Mouse (Mus musculus): ENCODE measurements around the gene Pigf. TPM values are rescaled to one million over a fixed set of nuclear protein-coding genes. Genes with fewer than 3 reads are reported as not detected.

Gene Pigf
- polyA plus RNA-seq, 1 experiment from 2014 or later: 17.5 TPM

- Histone ChIP-seq H3K9ac (peak overlapping the region; percentile 86), H3K4me1 (peaks cover 25% of the 10 kb centered on the region), H3K4me2 (peak overlapping the region; percentile 92), H3K27me3 (replicated peaks) (no peaks in the 10 kb centered on the region), H3K9me3 (no peaks in the 10 kb centered on the region), H3K36me3 (peaks cover 33% of the 10 kb centered on the region), H3K27ac (replicated peaks) (no peak overlapping the region), H3K4me3 (peak overlapping the region; percentile 96)
- WGBS: under 1% methylated on average over 55 of the region's 55 CpGs
- ATAC-seq (ENCODE audit: extremely low read depth, insufficient number of reproducible peaks, low FRiP score, low TSS enrichment): peak; percentile 45
These were observed 539 bp downstream of the Pigf start for GRCm38 (mm10) chr17:87024491-87025242.

- H3K9ac ChIP-seq: no peak overlapping the region
- H3K4me1 ChIP-seq: peaks cover 13% of the 10 kb centered on the region
- no peak overlapping the region for H3K27ac ChIP-seq (replicated peaks)
- no peak overlapping the region for H3K4me3 ChIP-seq
- no peaks in the 10 kb centered on the region for H3K27me3 ChIP-seq (replicated peaks)
- no peak for ATAC-seq (ENCODE audit: extremely low read depth, insufficient number of reproducible peaks, low FRiP score, low TSS enrichment)
- H3K4me2 ChIP-seq: no peak overlapping the region
- H3K9me3 ChIP-seq: peaks cover 3% of the 10 kb centered on the region; the same call in 1 of the 2 replicates
- WGBS: 83% methylated on average over 5 of the region's 5 CpGs
- H3K36me3 ChIP-seq: peaks cover 36% of the 10 kb centered on the region
These were observed 5.5 kb downstream of the Pigf start for GRCm38 (mm10) chr17:87019692-87020091.

GRCm38 (mm10) chr17:87011301-87012019 lies 13.7 kb downstream of the Pigf start:
- peaks cover 28% of the 10 kb centered on the region for H3K36me3 ChIP-seq
- no peak overlapping the region for H3K27ac ChIP-seq (replicated peaks)
- WGBS: 86% methylated on average over 13 of the region's 13 CpGs
- H3K9ac ChIP-seq: no peak overlapping the region
- no peak overlapping the region for H3K4me2 ChIP-seq
- no peaks in the 10 kb centered on the region for H3K27me3 ChIP-seq (replicated peaks)
- no peak for ATAC-seq (ENCODE audit: extremely low read depth, insufficient number of reproducible peaks, low FRiP score, low TSS enrichment)
- no peak overlapping the region for H3K4me3 ChIP-seq
- peaks cover 3% of the 10 kb centered on the region; the same call in 1 of the 2 replicates for H3K9me3 ChIP-seq
- H3K4me1 ChIP-seq: no peaks in the 10 kb centered on the region

GRCm38 (mm10) chr17:87008950-87009349 lies 16.3 kb downstream of the Pigf start:
- Histone ChIP-seq H3K36me3 (peaks cover 25% of the 10 kb centered on the region), H3K9me3 (no peaks in the 10 kb centered on the region), H3K27ac (replicated peaks) (no peak overlapping the region), H3K4me2 (no peak overlapping the region), H3K9ac (no peak overlapping the region), H3K4me3 (no peak overlapping the region), H3K4me1 (no peaks in the 10 kb centered on the region), H3K27me3 (replicated peaks) (no peaks in the 10 kb centered on the region)
- WGBS: 89% methylated on average over 3 of the region's 3 CpGs
- ATAC-seq (ENCODE audit: extremely low read depth, insufficient number of reproducible peaks, low FRiP score, low TSS enrichment): no peak

GRCm38 (mm10) chr17:86997323-86997722 lies 27.9 kb downstream of the Pigf start:
- Histone ChIP-seq H3K9ac (no peak overlapping the region), H3K4me2 (no peak overlapping the region), H3K27ac (replicated peaks) (no peak overlapping the region), H3K36me3 (peaks cover 46% of the 10 kb centered on the region), H3K9me3 (no peaks in the 10 kb centered on the region), H3K4me1 (no peaks in the 10 kb centered on the region), H3K4me3 (no peak overlapping the region), H3K27me3 (replicated peaks) (no peaks in the 10 kb centered on the region)
- 84% methylated on average over 6 of the region's 6 CpGs for WGBS
- ATAC-seq (ENCODE audit: extremely low read depth, insufficient number of reproducible peaks, low FRiP score, low TSS enrichment): no peak

- WGBS: 88% methylated on average over 8 of the region's 8 CpGs
- Histone ChIP-seq H3K27ac (replicated peaks) (no peak overlapping the region), H3K9ac (0 out of 2 replicates have a peak overlapping the region, but pooled peaks have one; percentile 3), H3K36me3 (peaks cover 9% of the 10 kb centered on the region), H3K4me2 (no peak overlapping the region), H3K27me3 (replicated peaks) (no peaks in the 10 kb centered on the region), H3K4me1 (peaks cover 51% of the 10 kb centered on the region), H3K4me3 (no peak overlapping the region), H3K9me3 (no peaks in the 10 kb centered on the region)
- no peak for ATAC-seq (ENCODE audit: extremely low read depth, insufficient number of reproducible peaks, low FRiP score, low TSS enrichment)
These were observed 33.9 kb downstream of the Pigf start for GRCm38 (mm10) chr17:86991306-86991705.

- H3K27me3 ChIP-seq (replicated peaks): no peaks in the 10 kb centered on the region
- ATAC-seq (ENCODE audit: extremely low read depth, insufficient number of reproducible peaks, low FRiP score, low TSS enrichment): no peak
- 0 out of 2 replicates have a peak overlapping the region, but pooled peaks have one; percentile 15 for H3K9ac ChIP-seq
- 50% methylated on average over 6 of the region's 6 CpGs for WGBS
- H3K9me3 ChIP-seq: no peaks in the 10 kb centered on the region
- no peak overlapping the region for H3K4me2 ChIP-seq
- peaks cover 12% of the 10 kb centered on the region for H3K36me3 ChIP-seq
- H3K4me3 ChIP-seq: no peak overlapping the region
- 0 out of 2 replicates have a peak overlapping the region, but pooled peaks have one; percentile 21 for H3K27ac ChIP-seq (replicated peaks)
- peaks cover 61% of the 10 kb centered on the region for H3K4me1 ChIP-seq
These were observed 36.5 kb downstream of the Pigf start for GRCm38 (mm10) chr17:86988601-86989184.

- ATAC-seq (ENCODE audit: extremely low read depth, insufficient number of reproducible peaks, low FRiP score, low TSS enrichment): no peak
- Histone ChIP-seq H3K4me1 (peaks cover 65% of the 10 kb centered on the region), H3K9me3 (no peaks in the 10 kb centered on the region), H3K9ac (0 out of 2 replicates have a peak overlapping the region, but pooled peaks have one; percentile 15), H3K36me3 (peaks cover 17% of the 10 kb centered on the region), H3K4me3 (no peak overlapping the region), H3K27ac (replicated peaks) (0 out of 2 replicates have a peak overlapping the region, but pooled peaks have one; percentile 21), H3K4me2 (no peak overlapping the region), H3K27me3 (replicated peaks) (no peaks in the 10 kb centered on the region)
- WGBS: 83% methylated on average over 5 of the region's 5 CpGs
These were observed 37.0 kb downstream of the Pigf start for GRCm38 (mm10) chr17:86988161-86988560.

- H3K4me1 ChIP-seq: peaks cover 75% of the 10 kb centered on the region
- H3K4me3 ChIP-seq: peak overlapping the region; percentile 24; the same call in 1 of the 2 replicates
These were observed 38.6 kb downstream of the Pigf start for GRCm38 (mm10) chr17:86986449-86987138.

GRCm38 (mm10) chr17:86982497-86982896 lies 42.7 kb downstream of the Pigf start:
- no peak for ATAC-seq (ENCODE audit: extremely low read depth, insufficient number of reproducible peaks, low FRiP score, low TSS enrichment)
- H3K4me2 ChIP-seq: no peak overlapping the region
- no peak overlapping the region for H3K27ac ChIP-seq (replicated peaks)
- H3K4me3 ChIP-seq: no peak overlapping the region
- WGBS: 55% methylated on average over 9 of the region's 9 CpGs
- no peaks in the 10 kb centered on the region for H3K27me3 ChIP-seq (replicated peaks)
- no peak overlapping the region for H3K9ac ChIP-seq
- peaks cover 41% of the 10 kb centered on the region for H3K4me1 ChIP-seq
- peaks cover 70% of the 10 kb centered on the region for H3K36me3 ChIP-seq
- H3K9me3 ChIP-seq: no peaks in the 10 kb centered on the region

More at GRCm38 (mm10) chr17:86986449-86987138, 38.6 kb downstream of the Pigf start:
- Histone ChIP-seq H3K27me3 (replicated peaks) (no peaks in the 10 kb centered on the region), H3K4me2 (peak overlapping the region; percentile 53), H3K36me3 (peaks cover 33% of the 10 kb centered on the region), H3K9me3 (no peaks in the 10 kb centered on the region), H3K27ac (replicated peaks) (peak overlapping the region; percentile 74), H3K9ac (peak overlapping the region; percentile 38)
- no peak for ATAC-seq (ENCODE audit: extremely low read depth, insufficient number of reproducible peaks, low FRiP score, low TSS enrichment)
- 57% methylated on average over 17 of the region's 17 CpGs for WGBS

- Histone ChIP-seq H3K27me3 (replicated peaks) (no peaks in the 10 kb centered on the region), H3K36me3 (peaks cover 73% of the 10 kb centered on the region), H3K4me2 (no peak overlapping the region), H3K9me3 (no peaks in the 10 kb centered on the region), H3K4me3 (no peak overlapping the region), H3K27ac (replicated peaks) (no peak overlapping the region), H3K9ac (no peak overlapping the region), H3K4me1 (peaks cover 34% of the 10 kb centered on the region)
- ATAC-seq (ENCODE audit: extremely low read depth, insufficient number of reproducible peaks, low FRiP score, low TSS enrichment): no peak
- WGBS: 98% methylated on average over 2 of the region's 2 CpGs
These were observed 43.5 kb downstream of the Pigf start for GRCm38 (mm10) chr17:86981701-86982100.

Measured in heart, embryonic 13.5 days (tissue).